Mouse (Mus musculus) CH12.LX (cell line): ENCODE results near the gene Fgf11. TPM values are rescaled to one million over a fixed set of nuclear protein-coding genes. Genes with fewer than 3 reads are reported as not detected.
A peak's percentile ranks its signal among the peaks of the same experiment; 100 is the strongest.

Experiments
- DNase-seq: peaks from one replicate; pipeline ENCODE4 v3.0.0-alpha.2; 2013; ENCODE audit errors: extremely low read depth
- H3K27ac ChIP-seq: 2 replicates; pipeline ENCODE4 v1.5.1; 2012; ENCODE audit warnings: low read depth, mild to moderate bottlenecking, control low read depth, moderate library complexity; ENCODE audit not compliant: insufficient read depth
- H3K27me3 ChIP-seq: replicated peaks from 2 replicates; pipeline ENCODE3; 2012; ENCODE audit warnings: inconsistent platforms
- H3K36me3 ChIP-seq, 2 experiments: replicated peaks in 1 of 2; 2 replicates each; pipeline versions ENCODE3 to v1.6.1; 2012; ENCODE audit warnings: inconsistent platforms in 1 of 2, low read length in 1 of 2, mild to moderate bottlenecking in 1 of 2, mixed read lengths in 1 of 2, moderate library complexity in 1 of 2; ENCODE audit not compliant: control insufficient read depth in 1 of 2, insufficient read depth in 1 of 2
- H3K4me1 ChIP-seq, 2 experiments: 2 replicates each; pipeline ENCODE4 v1.6.1; 2012; ENCODE audit warnings: inconsistent platforms in 1 of 2, moderate library complexity in 1 of 2; ENCODE audit not compliant: insufficient read depth in 2 of 2, control insufficient read depth in 1 of 2
- H3K4me2 ChIP-seq: 2 replicates; pipeline ENCODE4 v1.6.1; 2012; ENCODE audit warnings: low read depth, mild to moderate bottlenecking, control low read depth; ENCODE audit not compliant: poor library complexity, insufficient read depth, severe bottlenecking
- H3K4me3 ChIP-seq, 3 experiments: fragments of 150-350 bp in 1 of 3; sonication (generic) in 1 of 3; replicated peaks in 1 of 3; 2 replicates each; pipeline versions ENCODE3 to v1.5.1; 2011 to 2012; ENCODE audit warnings: low read depth in 2 of 3, low read length in 2 of 3, mild to moderate bottlenecking in 2 of 3, moderate library complexity in 2 of 3, control low read depth in 1 of 3, improper control_type of control experiment in 1 of 3, inconsistent platforms in 1 of 3, mixed read lengths in 1 of 3; ENCODE audit not compliant: poor library complexity in 1 of 3
- H3K79me2 ChIP-seq: replicated peaks from 2 replicates; pipeline ENCODE4 v1.6.1; 2012; ENCODE audit warnings: mild to moderate bottlenecking, moderate library complexity; ENCODE audit not compliant: control insufficient read depth, poor library complexity, insufficient read depth, severe bottlenecking; ENCODE audit errors: extremely low read depth
- H3K9ac ChIP-seq: 2 replicates; pipeline ENCODE4 v1.6.1; 2012; ENCODE audit warnings: low read depth, mild to moderate bottlenecking, control low read depth, moderate library complexity; ENCODE audit not compliant: insufficient read depth
- H3K9me3 ChIP-seq: replicated peaks from 2 replicates; pipeline ENCODE3; 2012; ENCODE audit warnings: low read length, inconsistent platforms, mixed read lengths
- BHLHE40 ChIP-seq: IDR thresholded peaks from 2 replicates; pipeline ENCODE4 v1.6.1; 2011; ENCODE audit warnings: mild to moderate bottlenecking, low read depth, low read length, improper control_type of control experiment
- CHD1 ChIP-seq: IDR thresholded peaks from 2 replicates; pipeline ENCODE4 v1.6.1; 2012; ENCODE audit warnings: low read depth, low read length, improper control_type of control experiment, inconsistent platforms
- CHD2 ChIP-seq: IDR thresholded peaks from 2 replicates; pipeline ENCODE4 v1.6.1; 2011; ENCODE audit warnings: low read length, improper control_type of control experiment
- ELF1 ChIP-seq: IDR thresholded peaks from 2 replicates; pipeline ENCODE4 v1.6.1; 2014; ENCODE audit warnings: low read depth, mild to moderate bottlenecking, inconsistent platforms, low read length, improper control_type of control experiment
- ETS1 ChIP-seq: conservative IDR thresholded peaks from 2 replicates; pipeline ENCODE4 v1.6.1; 2012; ENCODE audit warnings: low read depth, mild to moderate bottlenecking, inconsistent platforms, low read length, improper control_type of control experiment, moderate library complexity
- GABPA ChIP-seq: IDR thresholded peaks from 2 replicates; pipeline ENCODE4 v1.6.1; 2012; ENCODE audit warnings: low read depth, low read length, improper control_type of control experiment, inconsistent platforms; ENCODE audit not compliant: insufficient replicate concordance
- HCFC1 ChIP-seq: IDR thresholded peaks from 2 replicates; pipeline ENCODE4 v1.6.1; 2012; ENCODE audit warnings: low read depth, mild to moderate bottlenecking, inconsistent platforms, low read length, improper control_type of control experiment
- IRF4 ChIP-seq: IDR thresholded peaks from 2 replicates; pipeline ENCODE4 v1.6.1; 2014; ENCODE audit warnings: low read depth, mild to moderate bottlenecking, inconsistent platforms, low read length, improper control_type of control experiment
- KAT2A ChIP-seq: IDR thresholded peaks from 2 replicates; pipeline ENCODE4 v1.6.1; 2012; ENCODE audit warnings: low read length, improper control_type of control experiment, inconsistent platforms; ENCODE audit not compliant: insufficient replicate concordance
- MAFK ChIP-seq: IDR thresholded peaks from 2 replicates; pipeline ENCODE4 v1.6.1; 2011; ENCODE audit warnings: low read length, improper control_type of control experiment; ENCODE audit not compliant: insufficient replicate concordance
- MAX ChIP-seq: IDR thresholded peaks from 2 replicates; pipeline ENCODE4 v1.6.1; 2011; ENCODE audit warnings: low read length, improper control_type of control experiment
- MAZ ChIP-seq: IDR thresholded peaks from 2 replicates; pipeline ENCODE4 v1.6.1; 2012; ENCODE audit warnings: low read depth, mild to moderate bottlenecking, inconsistent platforms, low read length, improper control_type of control experiment, moderate library complexity
- MEF2A ChIP-seq: IDR thresholded peaks from 2 replicates; pipeline ENCODE4 v1.6.1; 2014; ENCODE audit warnings: low read depth, mild to moderate bottlenecking, inconsistent platforms, low read length, improper control_type of control experiment, borderline replicate concordance
- MXI1 ChIP-seq: IDR thresholded peaks from 2 replicates; pipeline ENCODE4 v1.6.1; 2011; ENCODE audit warnings: mild to moderate bottlenecking, low read depth, low read length, improper control_type of control experiment
- MYC ChIP-seq: IDR thresholded peaks from 2 replicates; pipeline ENCODE4 v1.6.1; 2011; ENCODE audit warnings: low read depth, mild to moderate bottlenecking, improper control_type of control experiment, low read length
- NELFE ChIP-seq: IDR thresholded peaks from 2 replicates; pipeline ENCODE4 v1.6.1; 2011; ENCODE audit warnings: low read depth, low read length, improper control_type of control experiment
- NRF1 ChIP-seq: IDR thresholded peaks from 2 replicates; pipeline ENCODE4 v1.6.1; 2014; ENCODE audit warnings: low read depth, mild to moderate bottlenecking, inconsistent platforms, low read length, improper control_type of control experiment, moderate library complexity
- POLR2A ChIP-seq: IDR thresholded peaks from 2 replicates; pipeline ENCODE4 v1.6.1; 2011; ENCODE audit warnings: low read depth, mild to moderate bottlenecking, improper control_type of control experiment, low read length
- RCOR1 ChIP-seq: conservative IDR thresholded peaks from 2 replicates; pipeline ENCODE4 v1.6.1; 2012; ENCODE audit warnings: low read depth, mild to moderate bottlenecking, inconsistent platforms, low read length, improper control_type of control experiment
- SIN3A ChIP-seq: IDR thresholded peaks from 2 replicates; pipeline ENCODE4 v1.6.1; 2012; ENCODE audit warnings: low read length, improper control_type of control experiment, inconsistent platforms
- TBP ChIP-seq: conservative IDR thresholded peaks from 2 replicates; pipeline ENCODE4 v1.6.1; 2011; ENCODE audit warnings: low read depth, low read length, improper control_type of control experiment
- TCF12 ChIP-seq: IDR thresholded peaks from 2 replicates; pipeline ENCODE4 v1.6.1; 2014; ENCODE audit warnings: low read depth, mild to moderate bottlenecking, inconsistent platforms, low read length, improper control_type of control experiment
- USF1 ChIP-seq: IDR thresholded peaks from 2 replicates; pipeline ENCODE4 v1.6.1; 2014; ENCODE audit warnings: low read depth, mild to moderate bottlenecking, inconsistent platforms, low read length, improper control_type of control experiment
- ZKSCAN1 ChIP-seq: IDR thresholded peaks from 2 replicates; pipeline ENCODE4 v1.6.1; 2012; ENCODE audit warnings: low read depth, inconsistent platforms, low read length, improper control_type of control experiment, borderline replicate concordance
- ZMIZ1 ChIP-seq: IDR thresholded peaks from 2 replicates; pipeline ENCODE4 v1.6.1; 2012; ENCODE audit warnings: low read depth, mild to moderate bottlenecking, inconsistent platforms, low read length, improper control_type of control experiment
- ZNF384 ChIP-seq: IDR thresholded peaks from 2 replicates; pipeline ENCODE4 v1.6.1; 2012; ENCODE audit warnings: low read depth, low read length, improper control_type of control experiment, inconsistent platforms
- dilution Hi-C: fragments of 300-500 bp; cut with MboI; formaldehyde crosslinking; loops from 2 replicates; pipeline ENCODE4 v1.14.3; 2020; ENCODE audit warnings: low sequenced_read_pairs; ENCODE audit not compliant: extremely low pct_unique_long_range_greater_than_20kb, extremely low pct_ligation_motif_present
- in situ Hi-C: fragments of 300-500 bp; cut with MboI; formaldehyde crosslinking; loops from 3 replicates; pipeline ENCODE4 v1.14.3; 2019; ENCODE audit warnings: low sequenced_read_pairs, low pct_ligation_motif_present, low pct_unique_long_range_greater_than_20kb, mixed read lengths
- polyA plus RNA-seq: library from polyadenylated mRNA; unstranded; fragments of >175 nt; gene quantifications from 2 replicates; pipeline ENCODE4 v1.2.1, GENCODE M21; 2012; ENCODE audit warnings: low read depth; ENCODE audit not compliant: insufficient read length
- total RNA-seq, 2 experiments: library from RNA; depleted of rRNA; stranded (reverse); fragments of 300-350 nt in 1 of 2; fragments of >200 nt in 1 of 2; gene quantifications; 2 replicates each; pipeline ENCODE4 v1.2.3; 2012 to 2014

Fgf11 gene
- total and polyA plus RNA-seq, 3 experiments = 0.93 to 3.9 (median 1.8) TPM

GRCm38 (mm10) chr11:69846738-69847688 is 45.4 kb upstream of the Fgf11 start:
- peak; percentile 34 for DNase-seq
- dilution Hi-C loops = no loop called here
- peaks cover 5 to 28% of the 10 kb centered on the region in 2 experiments for H3K4me1 ChIP-seq

GRCm38 (mm10) chr11:69846198-69846680 is 44.6 kb upstream of the Fgf11 start, which contains the start of gene Plscr3:
Gene Plscr3 (plus strand): TSS chr11:69846376.
- Histone ChIP-seq H3K27ac (peak within 1 kb of the TSS; percentile 59), H3K9ac (peak within 1 kb of the TSS; percentile 72), H3K9me3 (no peaks in the 10 kb centered on the region), H3K4me1 (peaks cover 5 to 28% of the 10 kb centered on the region in 2 experiments), H3K36me3 (peaks cover 0 to 35% of the 10 kb centered on the region in 2 experiments), H3K27me3 (no peaks in the 10 kb centered on the region), H3K4me3 (peak within 1 kb of the TSS; percentile 61 to 72 (median 65)), H3K4me2 (peak within 1 kb of the TSS; percentile 88), H3K79me2 (no peaks in the 10 kb centered on the region)
- TF ChIP-seq ZMIZ1 (peak; percentile 82), ETS1 (no peak), MEF2A (peak; percentile 43; the same call in 1 of the 2 replicates), MAZ (peak; percentile 94), MXI1 (peak; percentile 85), MYC (peak; percentile 76; the same call in 1 of the 2 replicates), NELFE (peak; percentile 96), CHD1 (no peak), RCOR1 (no peak), USF1 (no peak), KAT2A (0 out of 2 replicates have a peak, but pooled peaks have one; percentile 23), BHLHE40 (no peak; the same call in 1 of the 2 replicates), GABPA (no peak), MAX (peak; percentile 55; the same call in 1 of the 2 replicates), TCF12 (peak; percentile 70; the same call in 1 of the 2 replicates), CHD2 (no peak), HCFC1 (peak; percentile 67), POLR2A (peak; percentile 96), SIN3A (peak; percentile 69; the same call in 1 of the 2 replicates), NRF1 (peak; percentile 84), MAFK (no peak), IRF4 (peak; percentile 52; the same call in 1 of the 2 replicates), TBP (peak; percentile 70), ELF1 (peak; percentile 68)
- DNase-seq = peak; percentile 93
- in situ Hi-C loops (no loop called here), dilution Hi-C loops (no loop called here)

More at GRCm38 (mm10) chr11:69846738-69847688, 45.4 kb upstream of the Fgf11 start:
- no peak overlapping the region for H3K27ac ChIP-seq
- peaks cover 0 to 43% of the 10 kb centered on the region in 2 experiments for H3K36me3 ChIP-seq
- H3K79me2 ChIP-seq = no peaks in the 10 kb centered on the region
- in situ Hi-C loops = no loop called here
- TF ChIP-seq ZNF384 (peak; percentile 67), ZKSCAN1 (no peak)
- no peaks in the 10 kb centered on the region for H3K27me3 ChIP-seq
- peak overlapping the region; percentile 62 for H3K9ac ChIP-seq
- H3K4me2 ChIP-seq = peak overlapping the region; percentile 88
- H3K4me3 ChIP-seq = peak overlapping the region; percentile 61 to 72 (median 65)
- H3K9me3 ChIP-seq = no peaks in the 10 kb centered on the region
